Mouse (Mus musculus) CD4-positive, CD25-positive, alpha-beta regulatory T cell, adult 4 months (primary cell): ENCODE measurements around the gene Mreg. TPM values are rescaled to one million over a fixed set of nuclear protein-coding genes. Genes with fewer than 3 reads are reported as not detected.
"Not testable (repeated sequence)": the region's sequence is repeated elsewhere in the genome, so short reads cannot be mapped to it uniquely, and the experiment has no call there.

Experiments
- ATAC-seq: one replicate; pipeline ENCODE4 v1.8.0; 2017
- polyA plus RNA-seq, 2 experiments: library from polyadenylated mRNA; unstranded; fragments of 100-300 nt; shearing (Covaris generic); gene quantifications; one replicate each; pipeline ENCODE4 v1.2.1; 2017

Mreg gene
- polyA plus RNA-seq = under 1 TPM in 1 of 2 experiments, not detected in 1; 0.13 TPM

- peak; percentile 43 for ATAC-seq
These were observed at the start of gene Mreg for GRCm38 (mm10) chr1:72211701-72212699. TSS of gene Mreg (minus strand) at chr1:72212307.

- ATAC-seq = no peak
These were observed 44.5 kb upstream of the Mreg start for GRCm38 (mm10) chr1:72256381-72257256.

GRCm38 (mm10) chr1:72255854-72256175, 43.7 kb upstream of the Mreg start:
- no peak for ATAC-seq

- ATAC-seq = peak; percentile 59
These were observed 43.2 kb upstream of the Mreg start for GRCm38 (mm10) chr1:72255062-72255853.

- peak; percentile 89 for ATAC-seq
These were observed 42.5 kb upstream of the Mreg start for GRCm38 (mm10) chr1:72254545-72255061.

GRCm38 (mm10) chr1:72253881-72254491, 41.9 kb upstream of the Mreg start:
- ATAC-seq = no peak

- ATAC-seq = no peak
These were observed 39.7 kb upstream of the Mreg start for GRCm38 (mm10) chr1:72251806-72252205.

- not testable (repeated sequence) for ATAC-seq
These were observed 36.2 kb upstream of the Mreg start for GRCm38 (mm10) chr1:72248226-72248737.

- peak; percentile 44 for ATAC-seq
These were observed 32.4 kb upstream of the Mreg start for GRCm38 (mm10) chr1:72244317-72245036.

GRCm38 (mm10) chr1:72243656-72244316, 31.7 kb upstream of the Mreg start:
- peak; percentile 96 for ATAC-seq

GRCm38 (mm10) chr1:72242581-72243143, 30.6 kb upstream of the Mreg start:
- no peak for ATAC-seq

- not testable (repeated sequence) for ATAC-seq
These were observed 27.0 kb upstream of the Mreg start for GRCm38 (mm10) chr1:72239113-72239512.

GRCm38 (mm10) chr1:72238016-72238580, 26.0 kb upstream of the Mreg start:
- ATAC-seq = no peak

- ATAC-seq = peak; percentile 16
These were observed 25.1 kb upstream of the Mreg start for GRCm38 (mm10) chr1:72237007-72237775.

GRCm38 (mm10) chr1:72236363-72237006, 24.4 kb upstream of the Mreg start:
- ATAC-seq = peak; percentile 75

- ATAC-seq = not testable (repeated sequence)
These were observed 20.5 kb upstream of the Mreg start for GRCm38 (mm10) chr1:72232592-72232991.

- no peak for ATAC-seq
These were observed 16.9 kb upstream of the Mreg start for GRCm38 (mm10) chr1:72228974-72229373.

GRCm38 (mm10) chr1:72227546-72227945, 15.4 kb upstream of the Mreg start:
- ATAC-seq = no peak
